Mouse (Mus musculus): Measurements from ENCODE around the gene Kctd11. TPM values are rescaled to one million over a fixed set of nuclear protein-coding genes. Genes with fewer than 3 reads are reported as not detected.

Gene Kctd11
- total and polyA plus RNA-seq, 2 experiments = 0.65 to 1.6 TPM

- WGBS = 7% methylated on average over 49 of the region's 52 CpGs
- Histone ChIP-seq H3K27me3 (ENCODE audit: control insufficient read depth, insufficient read depth, low read length) (0 out of 2 replicates have a peak, but pooled peaks cover 3% of the 10 kb centered on the region), H3K27ac (replicated peaks; ENCODE audit: insufficient read depth, low read depth, low read length) (no peak overlapping the region), H3K4me3 (ENCODE audit: insufficient read depth, low read depth, low read length) (peak overlapping the region; percentile 72), H3K9ac (ENCODE audit: low read depth, low read length) (peak overlapping the region; percentile 53), H3K36me3 (ENCODE audit: control insufficient read depth, insufficient read depth, low read length) (no peaks in the 10 kb centered on the region), H3K4me1 (ENCODE audit: control insufficient read depth, insufficient read depth, low read length) (peaks cover 2% of the 10 kb centered on the region), H3K79me2 (ENCODE audit: control insufficient read depth, insufficient read depth, low read length) (no peaks in the 10 kb centered on the region)
- DNase-seq (ENCODE audit: extremely low read depth, low read depth, low spot score) = no peak
- TF ChIP-seq POLR2A (IDR thresholded peaks at IDR 0.05; ENCODE audit: extremely low read depth, insufficient read depth, low read length) = no peak
- TF ChIP-seq CTCF (IDR thresholded peaks at IDR 0.05; ENCODE audit: low read depth, low read length) = no peak
Observed at GRCm38 (mm10) chr11:69836703-69837576, 44.3 kb downstream of the Kctd11 start.

GRCm38 (mm10) chr11:69835966-69836335 is 45.3 kb downstream of the Kctd11 start:
- Histone ChIP-seq H3K36me3 (ENCODE audit: control insufficient read depth, insufficient read depth, low read length) (no peaks in the 10 kb centered on the region), H3K27ac (replicated peaks; ENCODE audit: insufficient read depth, low read depth, low read length) (no peak overlapping the region), H3K27me3 (ENCODE audit: control insufficient read depth, insufficient read depth, low read length) (0 out of 2 replicates have a peak, but pooled peaks cover 3% of the 10 kb centered on the region), H3K4me1 (ENCODE audit: control insufficient read depth, insufficient read depth, low read length) (peaks cover 2% of the 10 kb centered on the region), H3K79me2 (ENCODE audit: control insufficient read depth, insufficient read depth, low read length) (no peaks in the 10 kb centered on the region), H3K4me3 (ENCODE audit: insufficient read depth, low read depth, low read length) (no peak overlapping the region), H3K9ac (ENCODE audit: low read depth, low read length) (no peak overlapping the region)
- no peak for DNase-seq (ENCODE audit: extremely low read depth, low read depth, low spot score)
- TF ChIP-seq CTCF (IDR thresholded peaks at IDR 0.05; ENCODE audit: low read depth, low read length) (no peak), POLR2A (IDR thresholded peaks at IDR 0.05; ENCODE audit: extremely low read depth, insufficient read depth, low read length) (no peak)
- WGBS = 34% methylated on average over 4 of the region's 4 CpGs

DNA sequence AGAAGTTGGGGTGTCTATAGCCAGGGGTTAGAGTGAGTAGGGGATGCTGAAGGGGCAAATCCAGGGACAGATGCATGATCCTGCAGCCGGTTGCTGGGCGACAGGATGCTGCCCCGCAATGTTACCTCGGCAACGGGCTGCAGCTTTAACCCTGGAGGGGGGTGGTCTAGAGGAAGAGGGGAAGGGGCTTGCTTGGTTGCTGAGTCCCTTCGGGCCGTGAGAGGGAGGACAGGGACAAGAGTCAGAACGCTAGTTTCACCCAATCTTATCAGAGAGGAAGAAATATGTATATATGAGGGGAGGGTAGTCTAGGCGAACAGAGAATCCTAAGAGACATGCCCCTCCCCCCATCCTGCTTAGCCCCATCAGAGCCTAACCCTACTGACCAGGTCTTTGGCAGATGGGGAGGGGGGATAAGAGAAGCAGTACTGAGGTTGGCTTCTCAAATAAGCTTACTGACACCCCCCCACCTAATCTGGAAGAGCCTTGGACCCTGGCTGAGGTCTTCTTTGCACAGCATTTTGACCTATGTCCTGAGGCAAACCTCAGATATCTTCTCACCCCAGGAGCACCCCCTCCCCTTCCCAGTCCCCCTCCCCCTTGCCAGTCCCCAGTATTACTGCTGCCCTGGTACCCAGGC is 45.8 kb downstream of the Kctd11 start:
- Histone ChIP-seq H3K27ac (replicated peaks; ENCODE audit: insufficient read depth, low read depth, low read length) (no peak overlapping the region), H3K4me1 (ENCODE audit: control insufficient read depth, insufficient read depth, low read length) (peaks cover 2% of the 10 kb centered on the region), H3K9ac (ENCODE audit: low read depth, low read length) (no peak overlapping the region), H3K79me2 (ENCODE audit: control insufficient read depth, insufficient read depth, low read length) (no peaks in the 10 kb centered on the region), H3K36me3 (ENCODE audit: control insufficient read depth, insufficient read depth, low read length) (no peaks in the 10 kb centered on the region), H3K4me3 (ENCODE audit: insufficient read depth, low read depth, low read length) (no peak overlapping the region), H3K27me3 (ENCODE audit: control insufficient read depth, insufficient read depth, low read length) (0 out of 2 replicates have a peak, but pooled peaks cover 3% of the 10 kb centered on the region)
- 64% methylated on average over 9 of the region's 9 CpGs for WGBS
- DNase-seq (ENCODE audit: extremely low read depth, low read depth, low spot score) = no peak
- TF ChIP-seq POLR2A (IDR thresholded peaks at IDR 0.05; ENCODE audit: extremely low read depth, insufficient read depth, low read length) (no peak), CTCF (IDR thresholded peaks at IDR 0.05; ENCODE audit: low read depth, low read length) (no peak)

DNA sequence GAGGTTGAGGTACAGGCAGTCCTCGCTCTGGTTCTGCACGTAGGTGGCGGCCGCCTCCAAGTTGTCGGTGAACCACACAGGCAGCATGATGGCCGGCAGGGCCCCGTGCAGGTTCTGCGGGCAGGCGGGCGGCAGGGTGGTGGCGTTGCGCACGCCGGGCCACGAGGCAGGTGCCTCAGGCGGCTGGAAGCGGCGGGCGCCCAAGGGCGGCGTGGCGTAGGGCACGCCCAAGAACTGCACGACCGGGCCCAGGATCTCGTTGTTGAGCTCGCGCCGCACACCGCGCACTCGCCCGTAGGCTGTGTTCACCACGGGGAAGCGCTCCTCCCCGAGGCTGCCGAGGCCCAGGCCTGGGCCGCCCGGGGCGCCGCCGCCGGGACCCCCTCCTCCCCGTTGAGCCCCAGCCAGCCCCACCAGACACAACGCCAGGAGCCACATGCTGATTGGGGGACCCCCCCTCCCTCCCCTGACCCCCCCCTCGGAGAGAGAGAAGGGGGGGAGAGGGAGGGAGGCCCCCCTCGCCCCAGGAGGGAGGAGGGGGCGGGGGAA is 47.1 kb downstream of the Kctd11 start:
- Histone ChIP-seq H3K36me3 (ENCODE audit: control insufficient read depth, insufficient read depth, low read length) (no peaks in the 10 kb centered on the region), H3K4me3 (ENCODE audit: insufficient read depth, low read depth, low read length) (no peak overlapping the region), H3K4me1 (ENCODE audit: control insufficient read depth, insufficient read depth, low read length) (no peaks in the 10 kb centered on the region), H3K27ac (replicated peaks; ENCODE audit: insufficient read depth, low read depth, low read length) (no peak overlapping the region), H3K79me2 (ENCODE audit: control insufficient read depth, insufficient read depth, low read length) (no peaks in the 10 kb centered on the region), H3K9ac (ENCODE audit: low read depth, low read length) (no peak overlapping the region), H3K27me3 (ENCODE audit: control insufficient read depth, insufficient read depth, low read length) (0 out of 2 replicates have a peak, but pooled peaks cover 3% of the 10 kb centered on the region)
- 33% methylated on average over 45 of the region's 48 CpGs for WGBS
- no peak for DNase-seq (ENCODE audit: extremely low read depth, low read depth, low spot score)
- TF ChIP-seq POLR2A (IDR thresholded peaks at IDR 0.05; ENCODE audit: extremely low read depth, insufficient read depth, low read length) (no peak), CTCF (IDR thresholded peaks at IDR 0.05; ENCODE audit: low read depth, low read length) (no peak)

GRCm38 (mm10) chr11:69833554-69833953 is 47.7 kb downstream of the Kctd11 start:
- H3K36me3 ChIP-seq (ENCODE audit: control insufficient read depth, insufficient read depth, low read length) = no peaks in the 10 kb centered on the region
- H3K27me3 ChIP-seq (ENCODE audit: control insufficient read depth, insufficient read depth, low read length) = 0 out of 2 replicates have a peak, but pooled peaks cover 3% of the 10 kb centered on the region
- DNase-seq (ENCODE audit: extremely low read depth, low read depth, low spot score) = no peak
- 72% methylated on average over 8 of the region's 8 CpGs for WGBS
- H3K4me3 ChIP-seq (ENCODE audit: insufficient read depth, low read depth, low read length) = no peak overlapping the region
- H3K27ac ChIP-seq (replicated peaks; ENCODE audit: insufficient read depth, low read depth, low read length) = no peak overlapping the region
- H3K4me1 ChIP-seq (ENCODE audit: control insufficient read depth, insufficient read depth, low read length) = no peaks in the 10 kb centered on the region
- no peak overlapping the region for H3K9ac ChIP-seq (ENCODE audit: low read depth, low read length)
- H3K79me2 ChIP-seq (ENCODE audit: control insufficient read depth, insufficient read depth, low read length) = no peaks in the 10 kb centered on the region
- no peak for TF ChIP-seq POLR2A (IDR thresholded peaks at IDR 0.05; ENCODE audit: extremely low read depth, insufficient read depth, low read length)
- TF ChIP-seq CTCF (IDR thresholded peaks at IDR 0.05; ENCODE audit: low read depth, low read length) = no peak

Data from liver, adult 2 months (tissue).